Mouse (Mus musculus) macrophage (primary cell): ENCODE results near the gene Cradd. TPM values are rescaled to one million over a fixed set of nuclear protein-coding genes. Genes with fewer than 3 reads are reported as not detected.

Experiments used
- H3K27ac ChIP-seq: fragments of 350-480 bp; formaldehyde crosslinking; 2 replicates; pipeline ENCODE4 v1.9.0; 2021
- H3K36me3 ChIP-seq: fragments of 350-480 bp; formaldehyde crosslinking; 2 replicates; pipeline ENCODE4 v1.9.0; 2021; ENCODE audit errors: inconsistent target
- H3K4me3 ChIP-seq: fragments of 350-480 bp; formaldehyde crosslinking; 2 replicates; pipeline ENCODE4 v1.9.0; 2021; ENCODE audit errors: inconsistent target
- H3K79me2 ChIP-seq: fragments of 350-480 bp; formaldehyde crosslinking; 2 replicates; pipeline ENCODE4 v1.9.0; 2021; ENCODE audit errors: inconsistent target
- WGBS: methylation state at CpG from one replicate; pipeline ENCODE4 v1.1.7; 2026; ENCODE audit warnings: inconsistent platforms; ENCODE audit not compliant: missing documents; 5-methylcytosine and 5-hydroxymethylcytosine counted together
- polyA plus RNA-seq: library from polyadenylated mRNA; stranded (reverse); fragments of 250-400 nt; gene quantifications from 3 replicates; pipeline ENCODE4 v1.2.4, GENCODE M21; 2018; ENCODE audit warnings: inconsistent platforms

Cradd gene
- polyA plus RNA-seq, 1 experiment from 2014 or later: 9.2 TPM

GRCm38 (mm10) chr10:95302211-95303163 is 21.4 kb downstream of the Cradd start:
- Histone ChIP-seq H3K27ac (no peak overlapping the region), H3K36me3 (no peaks in the 10 kb centered on the region), H3K4me3 (no peak overlapping the region), H3K79me2 (no peaks in the 10 kb centered on the region)
- 75% methylated on average over 12 of the region's 12 CpGs for WGBS

GRCm38 (mm10) chr10:95300178-95300793 is 23.6 kb downstream of the Cradd start:
- peak overlapping the region; percentile 24; the same call in 1 of the 2 replicates for H3K27ac ChIP-seq

GRCm38 (mm10) chr10:95299808-95300133 is 24.2 kb downstream of the Cradd start:
- Histone ChIP-seq H3K4me3 (no peak overlapping the region), H3K79me2 (no peaks in the 10 kb centered on the region), H3K36me3 (no peaks in the 10 kb centered on the region), H3K27ac (peak overlapping the region; percentile 24; the same call in 1 of the 2 replicates)
- WGBS: 96% methylated on average over 6 of the region's 7 CpGs

More at GRCm38 (mm10) chr10:95300178-95300793, 23.6 kb downstream of the Cradd start:
- Histone ChIP-seq H3K4me3 (no peak overlapping the region), H3K79me2 (no peaks in the 10 kb centered on the region), H3K36me3 (no peaks in the 10 kb centered on the region)
- 55% methylated on average over 8 of the region's 8 CpGs for WGBS

- Histone ChIP-seq H3K79me2 (no peaks in the 10 kb centered on the region), H3K36me3 (no peaks in the 10 kb centered on the region), H3K27ac (peak overlapping the region; percentile 24; the same call in 1 of the 2 replicates), H3K4me3 (no peak overlapping the region)
- 94% methylated on average over 17 of the region's 18 CpGs for whole genome bisulfite sequencing
These were observed 24.7 kb downstream of the Cradd start for GRCm38 (mm10) chr10:95299010-95299807.

GRCm38 (mm10) chr10:95298504-95298903 is 25.4 kb downstream of the Cradd start:
- Histone ChIP-seq H3K4me3 (no peak overlapping the region), H3K27ac (peak overlapping the region; percentile 67), H3K79me2 (no peaks in the 10 kb centered on the region), H3K36me3 (no peaks in the 10 kb centered on the region)
- 63% methylated on average over 6 of the region's 6 CpGs for WGBS

- Histone ChIP-seq H3K27ac (peak overlapping the region; percentile 67), H3K36me3 (no peaks in the 10 kb centered on the region), H3K4me3 (no peak overlapping the region), H3K79me2 (no peaks in the 10 kb centered on the region)
- 48% methylated on average over 9 of the region's 9 CpGs for WGBS
These were observed 26.2 kb downstream of the Cradd start for GRCm38 (mm10) chr10:95297690-95298104.

GRCm38 (mm10) chr10:95297024-95297423 is 26.9 kb downstream of the Cradd start:
- H3K36me3 ChIP-seq: no peaks in the 10 kb centered on the region
- no peaks in the 10 kb centered on the region for H3K79me2 ChIP-seq
- H3K27ac ChIP-seq: peak overlapping the region; percentile 67
- WGBS: 41% methylated on average over 11 of the region's 11 CpGs
- H3K4me3 ChIP-seq: no peak overlapping the region

GRCm38 (mm10) chr10:95293261-95293660 is 30.7 kb downstream of the Cradd start:
- Histone ChIP-seq H3K79me2 (no peaks in the 10 kb centered on the region), H3K36me3 (no peaks in the 10 kb centered on the region), H3K4me3 (no peak overlapping the region), H3K27ac (no peak overlapping the region)
- WGBS: 98% methylated on average over 8 of the region's 8 CpGs

- no peak overlapping the region for H3K4me3 ChIP-seq
- 78% methylated on average over 5 of the region's 5 CpGs for WGBS
These were observed 31.7 kb downstream of the Cradd start for GRCm38 (mm10) chr10:95292269-95292668.

GRCm38 (mm10) chr10:95291133-95291876 is 32.6 kb downstream of the Cradd start:
- Histone ChIP-seq H3K36me3 (no peaks in the 10 kb centered on the region), H3K4me3 (no peak overlapping the region), H3K27ac (no peak overlapping the region), H3K79me2 (no peaks in the 10 kb centered on the region)
- 16% methylated on average over 13 of the region's 13 CpGs for whole genome bisulfite sequencing

More at GRCm38 (mm10) chr10:95292269-95292668, 31.7 kb downstream of the Cradd start:
- H3K27ac ChIP-seq: no peak overlapping the region
- no peaks in the 10 kb centered on the region for H3K36me3 ChIP-seq
- no peaks in the 10 kb centered on the region for H3K79me2 ChIP-seq

GRCm38 (mm10) chr10:95289819-95290218 is 34.1 kb downstream of the Cradd start:
- no peak overlapping the region for H3K27ac ChIP-seq
- H3K4me3 ChIP-seq: no peak overlapping the region
- 97% methylated on average over 8 of the region's 8 CpGs for WGBS
- H3K79me2 ChIP-seq: no peaks in the 10 kb centered on the region
- H3K36me3 ChIP-seq: no peaks in the 10 kb centered on the region

- Histone ChIP-seq H3K36me3 (no peaks in the 10 kb centered on the region), H3K4me3 (no peak overlapping the region), H3K79me2 (no peaks in the 10 kb centered on the region), H3K27ac (no peak overlapping the region)
- 97% methylated on average over 4 of the region's 4 CpGs for WGBS
These were observed 35.7 kb downstream of the Cradd start for GRCm38 (mm10) chr10:95288206-95288605.

GRCm38 (mm10) chr10:95287351-95287750 is 36.6 kb downstream of the Cradd start:
- Histone ChIP-seq H3K79me2 (no peaks in the 10 kb centered on the region), H3K27ac (no peak overlapping the region), H3K4me3 (no peak overlapping the region), H3K36me3 (no peaks in the 10 kb centered on the region)
- WGBS: 95% methylated on average over 8 of the region's 8 CpGs

GRCm38 (mm10) chr10:95283434-95283833 is 40.5 kb downstream of the Cradd start:
- H3K4me3 ChIP-seq: no peak overlapping the region
- WGBS: 93% methylated on average over 12 of the region's 12 CpGs
- no peaks in the 10 kb centered on the region for H3K36me3 ChIP-seq
- H3K79me2 ChIP-seq: no peaks in the 10 kb centered on the region
- H3K27ac ChIP-seq: no peak overlapping the region
